Mouse (Mus musculus) heart, embryonic 13.5 days (tissue): ENCODE measurements at regions not wholly inside any gene's neighbourhood (a gene's known extent, or its start where the extent isn't known, plus 50 kb on each side); places are given as distances from the start of the nearest gene placed in this dataset.

Experiments used
- ATAC-seq: fragments of 200-750 bp; cut with Nextera tagmentation; 2 replicates; pipeline ENCODE4 v1.8.0; 2017; ENCODE audit warnings: moderate TSS enrichment; ENCODE audit not compliant: insufficient number of reproducible peaks, low FRiP score, low TSS enrichment; ENCODE audit errors: extremely low read depth
- H3K27ac ChIP-seq: fragments of 300-500 bp; sonication (generic); replicated peaks from 2 replicates; pipeline ENCODE4 v1.5.1; 2015; ENCODE audit warnings: moderate library complexity, mild to moderate bottlenecking, inconsistent platforms
- H3K27me3 ChIP-seq: fragments of 300-500 bp; sonication (generic); replicated peaks from 2 replicates; pipeline ENCODE4 v1.6.1; 2015; ENCODE audit warnings: mild to moderate bottlenecking, inconsistent platforms
- H3K36me3 ChIP-seq: fragments of 300-500 bp; sonication (generic); 2 replicates; pipeline ENCODE4 v1.6.1; 2015; ENCODE audit warnings: mild to moderate bottlenecking, inconsistent platforms
- H3K4me1 ChIP-seq: fragments of 300-500 bp; sonication (generic); 2 replicates; pipeline ENCODE4 v1.6.1; 2015; ENCODE audit warnings: inconsistent platforms
- H3K4me2 ChIP-seq: fragments of 300-500 bp; sonication (generic); 2 replicates; pipeline ENCODE4 v1.6.1; 2015; ENCODE audit warnings: inconsistent platforms, mild to moderate bottlenecking, moderate library complexity
- H3K4me3 ChIP-seq: fragments of 300-500 bp; sonication (generic); 2 replicates; pipeline ENCODE4 v1.5.1; 2015; ENCODE audit warnings: moderate library complexity, mild to moderate bottlenecking, inconsistent platforms
- H3K9ac ChIP-seq: fragments of 300-500 bp; sonication (generic); 2 replicates; pipeline ENCODE4 v1.6.1; 2015; ENCODE audit warnings: inconsistent platforms, mild to moderate bottlenecking, moderate library complexity
- H3K9me3 ChIP-seq: fragments of 300-500 bp; sonication (generic); 2 replicates; pipeline ENCODE4 v1.6.1; 2016; ENCODE audit warnings: inconsistent platforms
- WGBS: fragments of 180-500 bp; shearing (Covaris S2); methylation state at CpG from one replicate; pipeline ENCODE4 v1.1.7; 2015; ENCODE audit warnings: mixed read lengths; 5-methylcytosine and 5-hydroxymethylcytosine counted together

- Histone ChIP-seq H3K9ac (no peak overlapping the region), H3K4me3 (no peak overlapping the region), H3K9me3 (no peaks in the 10 kb centered on the region), H3K4me2 (no peak overlapping the region), H3K4me1 (peaks cover 12% of the 10 kb centered on the region; the same call in 1 of the 2 replicates), H3K27me3 (no peaks in the 10 kb centered on the region), H3K36me3 (no peaks in the 10 kb centered on the region), H3K27ac (no peak overlapping the region)
- ATAC-seq = no peak
- 71% methylated on average over 13 of the region's 13 CpGs for WGBS
Measured at GRCm38 (mm10) chr9:113346531-113346930, 361.5 kb downstream of the Pdcd6ip start.

GRCm38 (mm10) chr9:113342131-113342530 lies 365.9 kb downstream of the Pdcd6ip start:
- no peaks in the 10 kb centered on the region for H3K9me3 ChIP-seq

GRCm38 (mm10) chr9:113340838-113341237 lies 367.2 kb downstream of the Pdcd6ip start:
- 49% methylated on average over 6 of the region's 6 CpGs for WGBS
- Histone ChIP-seq H3K9me3 (no peaks in the 10 kb centered on the region), H3K4me3 (no peak overlapping the region), H3K27me3 (no peaks in the 10 kb centered on the region), H3K4me2 (no peak overlapping the region), H3K27ac (no peak overlapping the region), H3K36me3 (no peaks in the 10 kb centered on the region), H3K4me1 (peaks cover 11% of the 10 kb centered on the region), H3K9ac (no peak overlapping the region)
- no peak for ATAC-seq

More at GRCm38 (mm10) chr9:113342131-113342530, 365.9 kb downstream of the Pdcd6ip start:
- Histone ChIP-seq H3K4me1 (peaks cover 7% of the 10 kb centered on the region), H3K4me3 (no peak overlapping the region), H3K36me3 (no peaks in the 10 kb centered on the region), H3K4me2 (no peak overlapping the region), H3K27ac (no peak overlapping the region), H3K27me3 (no peaks in the 10 kb centered on the region), H3K9ac (no peak overlapping the region)
- ATAC-seq = no peak
- WGBS = 75% methylated on average over 7 of the region's 7 CpGs

- no peaks in the 10 kb centered on the region for H3K9me3 ChIP-seq
- H3K27me3 ChIP-seq = no peaks in the 10 kb centered on the region
- ATAC-seq = no peak
- H3K9ac ChIP-seq = no peak overlapping the region
- no peak overlapping the region for H3K4me2 ChIP-seq
- no peaks in the 10 kb centered on the region for H3K36me3 ChIP-seq
- H3K4me3 ChIP-seq = no peak overlapping the region
- peaks cover 11% of the 10 kb centered on the region for H3K4me1 ChIP-seq
- 67% methylated on average over 3 of the region's 3 CpGs for WGBS
- H3K27ac ChIP-seq = no peak overlapping the region
Measured at GRCm38 (mm10) chr9:113340036-113340435, 368.0 kb downstream of the Pdcd6ip start.

GRCm38 (mm10) chr9:113324489-113324888 lies 383.6 kb downstream of the Pdcd6ip start:
- H3K4me2 ChIP-seq = no peak overlapping the region
- H3K4me1 ChIP-seq = no peaks in the 10 kb centered on the region
- no peak overlapping the region for H3K9ac ChIP-seq
- no peaks in the 10 kb centered on the region for H3K9me3 ChIP-seq
- no peak overlapping the region for H3K27ac ChIP-seq
- H3K27me3 ChIP-seq = no peaks in the 10 kb centered on the region
- H3K4me3 ChIP-seq = no peak overlapping the region
- ATAC-seq = no peak
- WGBS = 50% methylated on average over 3 of the region's 3 CpGs
- H3K36me3 ChIP-seq = no peaks in the 10 kb centered on the region

- Histone ChIP-seq H3K4me1 (peaks cover 6% of the 10 kb centered on the region), H3K4me2 (no peak overlapping the region), H3K9ac (no peak overlapping the region), H3K27ac (no peak overlapping the region), H3K36me3 (no peaks in the 10 kb centered on the region), H3K27me3 (no peaks in the 10 kb centered on the region), H3K9me3 (no peaks in the 10 kb centered on the region), H3K4me3 (no peak overlapping the region)
- no peak for ATAC-seq
- WGBS = 71% methylated on average over 7 of the region's 7 CpGs
Measured at GRCm38 (mm10) chr9:113309707-113310574, 398.1 kb downstream of the Pdcd6ip start.

GRCm38 (mm10) chr9:113305761-113306160 lies 402.3 kb downstream of the Pdcd6ip start:
- Histone ChIP-seq H3K4me2 (no peak overlapping the region), H3K27me3 (no peaks in the 10 kb centered on the region), H3K9ac (no peak overlapping the region), H3K27ac (no peak overlapping the region), H3K36me3 (no peaks in the 10 kb centered on the region), H3K9me3 (no peaks in the 10 kb centered on the region), H3K4me1 (peaks cover 16% of the 10 kb centered on the region), H3K4me3 (no peak overlapping the region)
- 47% methylated on average over 4 of the region's 4 CpGs for WGBS
- ATAC-seq = no peak

GRCm38 (mm10) chr9:113302429-113302828 lies 405.6 kb downstream of the Pdcd6ip start:
- H3K4me3 ChIP-seq = no peak overlapping the region
- no peaks in the 10 kb centered on the region for H3K36me3 ChIP-seq
- H3K9me3 ChIP-seq = no peaks in the 10 kb centered on the region
- 53% methylated on average over 1 of the region's 1 CpGs for WGBS
- no peak overlapping the region for H3K9ac ChIP-seq
- H3K4me2 ChIP-seq = no peak overlapping the region
- H3K4me1 ChIP-seq = peaks cover 16% of the 10 kb centered on the region
- no peak overlapping the region for H3K27ac ChIP-seq
- no peaks in the 10 kb centered on the region for H3K27me3 ChIP-seq
- ATAC-seq = no peak

GRCm38 (mm10) chr9:113300846-113301245 lies 407.2 kb downstream of the Pdcd6ip start:
- H3K4me3 ChIP-seq = no peak overlapping the region
- H3K27ac ChIP-seq = no peak overlapping the region
- WGBS = 14% methylated on average over 2 of the region's 2 CpGs
- H3K27me3 ChIP-seq = no peaks in the 10 kb centered on the region
- H3K36me3 ChIP-seq = no peaks in the 10 kb centered on the region
- H3K9ac ChIP-seq = no peak overlapping the region
- ATAC-seq = no peak
- H3K4me1 ChIP-seq = peaks cover 21% of the 10 kb centered on the region
- no peaks in the 10 kb centered on the region for H3K9me3 ChIP-seq
- H3K4me2 ChIP-seq = no peak overlapping the region

- ATAC-seq = no peak
- Histone ChIP-seq H3K27ac (no peak overlapping the region), H3K4me1 (peaks cover 22% of the 10 kb centered on the region), H3K4me2 (no peak overlapping the region), H3K9me3 (no peaks in the 10 kb centered on the region), H3K4me3 (no peak overlapping the region), H3K9ac (no peak overlapping the region), H3K27me3 (no peaks in the 10 kb centered on the region), H3K36me3 (no peaks in the 10 kb centered on the region)
- 28% methylated on average over 3 of the region's 3 CpGs for WGBS
Measured at GRCm38 (mm10) chr9:113299900-113300299, 408.2 kb downstream of the Pdcd6ip start.

- 24% methylated on average over 5 of the region's 5 CpGs for WGBS
- peak; percentile 17; the same call in 1 of the 2 replicates for ATAC-seq
- H3K36me3 ChIP-seq = no peaks in the 10 kb centered on the region
- H3K4me2 ChIP-seq = no peak overlapping the region
- H3K27ac ChIP-seq = peak overlapping the region; percentile 24
- H3K9me3 ChIP-seq = no peaks in the 10 kb centered on the region
- no peaks in the 10 kb centered on the region for H3K27me3 ChIP-seq
- no peak overlapping the region for H3K9ac ChIP-seq
- H3K4me3 ChIP-seq = no peak overlapping the region
- peaks cover 14% of the 10 kb centered on the region for H3K4me1 ChIP-seq
Measured at GRCm38 (mm10) chr9:113295850-113296467, 412.1 kb downstream of the Pdcd6ip start.
